Mouse (Mus musculus) stomach, postnatal 0 days (tissue): ENCODE measurements around the gene Phb2. TPM values are rescaled to one million over a fixed set of nuclear protein-coding genes. Genes with fewer than 3 reads are reported as not detected.

Experiments used
- ATAC-seq: fragments of 200-750 bp; cut with Nextera tagmentation; 2 replicates; pipeline ENCODE4 v1.8.0; 2017; ENCODE audit not compliant: low FRiP score, low TSS enrichment
- DNase-seq: peaks from one replicate; pipeline ENCODE4 v3.0.0-alpha.2; 2016; ENCODE audit warnings: low spot score
- H3K27ac ChIP-seq: fragments of 300-500 bp; sonication (generic); replicated peaks from 2 replicates; pipeline ENCODE4 v1.5.1; 2014; ENCODE audit warnings: mild to moderate bottlenecking, control low read depth
- H3K27me3 ChIP-seq: fragments of 300-500 bp; sonication (generic); 2 replicates; pipeline ENCODE4 v1.6.1; 2014; ENCODE audit warnings: low read length; ENCODE audit not compliant: control insufficient read depth, insufficient read depth
- H3K36me3 ChIP-seq: fragments of 300-500 bp; sonication (generic); 2 replicates; pipeline ENCODE4 v1.6.1; 2014; ENCODE audit warnings: low read length, mixed read lengths; ENCODE audit not compliant: control insufficient read depth, insufficient read depth
- H3K4me1 ChIP-seq: fragments of 300-500 bp; sonication (generic); replicated peaks from 2 replicates; pipeline ENCODE4 v1.6.1; 2014; ENCODE audit warnings: antibody characterized with exemption; ENCODE audit not compliant: control insufficient read depth, insufficient read depth
- H3K4me2 ChIP-seq: fragments of 300-500 bp; sonication (generic); replicated peaks from 2 replicates; pipeline ENCODE4 v1.6.1; 2014; ENCODE audit warnings: low read depth, mild to moderate bottlenecking, control low read depth, moderate library complexity
- H3K4me3 ChIP-seq: fragments of 300-500 bp; sonication (generic); 2 replicates; pipeline ENCODE4 v1.5.1; 2014; ENCODE audit warnings: low read depth, low read length, control low read depth
- H3K9ac ChIP-seq: fragments of 300-500 bp; sonication (generic); 2 replicates; pipeline ENCODE4 v1.6.1; 2014; ENCODE audit warnings: mild to moderate bottlenecking, low read length, control low read depth, mixed read lengths
- H3K9me3 ChIP-seq: fragments of 300-500 bp; sonication (generic); 2 replicates; pipeline ENCODE4 v1.6.1; 2016; ENCODE audit warnings: low read length; ENCODE audit not compliant: control insufficient read depth
- CTCF ChIP-seq: IDR thresholded peaks from 2 replicates; pipeline ENCODE4 v1.5.1; 2016; ENCODE audit warnings: antibody characterized with exemption, low read depth, mild to moderate bottlenecking, moderate library complexity
- EP300 ChIP-seq: optimal IDR thresholded peaks from 2 replicates; pipeline ENCODE3; 2016; ENCODE audit warnings: antibody characterized with exemption
- WGBS: fragments of 180-500 bp; shearing (Covaris S2); extraction: QIAGEN DNeasy Blood & Tissue Kit; methylation state at CpG from one replicate; pipeline ENCODE4 v1.1.7; 2014; 5-methylcytosine and 5-hydroxymethylcytosine counted together
- polyA plus RNA-seq: library from polyadenylated mRNA; unstranded; fragments of >200 nt; fragmentation: Nextera tagmentation; extraction: Ambion mirVana; gene quantifications from 2 replicates; pipeline ENCODE4 v1.2.1, GENCODE M21; 2015

Gene Phb2
- polyA plus RNA-seq, 1 experiment from 2014 or later: 230 TPM

GRCm38 (mm10) chr6:124712918-124713317 is 782 bp downstream of the Phb2 start:
- DNase-seq: no peak
- 9% methylated on average over 11 of the region's 11 CpGs for WGBS
- no peak for ATAC-seq
- peak overlapping the region; percentile 94 for H3K9ac ChIP-seq
- peaks cover 16% of the 10 kb centered on the region for H3K36me3 ChIP-seq
- peak overlapping the region; percentile 91 for H3K4me3 ChIP-seq
- H3K27ac ChIP-seq: peak overlapping the region; percentile 92
- peaks cover 3% of the 10 kb centered on the region; the same call in 1 of the 2 replicates for H3K4me1 ChIP-seq
- H3K9me3 ChIP-seq: no peaks in the 10 kb centered on the region
- H3K27me3 ChIP-seq: no peaks in the 10 kb centered on the region
- H3K4me2 ChIP-seq: peak overlapping the region; percentile 98
- TF ChIP-seq EP300 (no peak), CTCF (no peak)

- Histone ChIP-seq H3K27ac (peak overlapping the region; percentile 95), H3K4me1 (peaks cover 3% of the 10 kb centered on the region; the same call in 1 of the 2 replicates)
- DNase-seq: peak; percentile 81
Measured at GRCm38 (mm10) chr6:124716864-124717490, 4.8 kb downstream of the Phb2 start.

GRCm38 (mm10) chr6:124717968-124718367 is 5.8 kb downstream of the Phb2 start:
- Histone ChIP-seq H3K27ac (peak overlapping the region; percentile 95), H3K9me3 (no peaks in the 10 kb centered on the region), H3K4me1 (peaks cover 3% of the 10 kb centered on the region; the same call in 1 of the 2 replicates), H3K4me2 (peak overlapping the region; percentile 55), H3K9ac (peak overlapping the region; percentile 77), H3K36me3 (peaks cover 16% of the 10 kb centered on the region), H3K4me3 (peak overlapping the region; percentile 51), H3K27me3 (no peaks in the 10 kb centered on the region)
- TF ChIP-seq EP300 (no peak), CTCF (no peak)
- DNase-seq: peak; percentile 60
- WGBS: 47% methylated on average over 13 of the region's 13 CpGs
- no peak for ATAC-seq

More at GRCm38 (mm10) chr6:124716864-124717490, 4.8 kb downstream of the Phb2 start:
- peak overlapping the region; percentile 77 for H3K9ac ChIP-seq
- H3K36me3 ChIP-seq: peaks cover 16% of the 10 kb centered on the region
- H3K4me3 ChIP-seq: peak overlapping the region; percentile 51
- 43% methylated on average over 20 of the region's 20 CpGs for WGBS
- H3K9me3 ChIP-seq: no peaks in the 10 kb centered on the region
- no peak for ATAC-seq
- TF ChIP-seq CTCF: peak; percentile 80
- TF ChIP-seq EP300: no peak
- no peaks in the 10 kb centered on the region for H3K27me3 ChIP-seq
- peak overlapping the region; percentile 55 for H3K4me2 ChIP-seq

GRCm38 (mm10) chr6:124718703-124719102 is 6.6 kb downstream of the Phb2 start:
- H3K4me2 ChIP-seq: peak overlapping the region; percentile 61
- peak overlapping the region; percentile 51 for H3K4me3 ChIP-seq
- 53% methylated on average over 14 of the region's 16 CpGs for WGBS
- no peak for TF ChIP-seq EP300
- TF ChIP-seq CTCF: no peak
- 0 out of 2 replicates have a peak, but pooled peaks cover 3% of the 10 kb centered on the region for H3K4me1 ChIP-seq
- H3K36me3 ChIP-seq: peaks cover 16% of the 10 kb centered on the region
- H3K27me3 ChIP-seq: no peaks in the 10 kb centered on the region
- DNase-seq: peak; percentile 97
- no peaks in the 10 kb centered on the region for H3K9me3 ChIP-seq
- ATAC-seq: peak; percentile 91
- peak overlapping the region; percentile 95 for H3K27ac ChIP-seq
- H3K9ac ChIP-seq: peak overlapping the region; percentile 77

- peak; percentile 34 for ATAC-seq
Measured at GRCm38 (mm10) chr6:124719354-124719978, 7.3 kb downstream of the Phb2 start.

More at GRCm38 (mm10) chr6:124719354-124719978, 7.3 kb downstream of the Phb2 start:
- Histone ChIP-seq H3K27ac (peak overlapping the region; percentile 95), H3K4me1 (no peaks in the 10 kb centered on the region), H3K27me3 (no peaks in the 10 kb centered on the region), H3K9ac (peak overlapping the region; percentile 72), H3K36me3 (peaks cover 16% of the 10 kb centered on the region), H3K4me3 (peak overlapping the region; percentile 51), H3K9me3 (no peaks in the 10 kb centered on the region), H3K4me2 (peak overlapping the region; percentile 61)
- DNase-seq: peak; percentile 75
- TF ChIP-seq CTCF (peak; percentile 49), EP300 (no peak)
- 47% methylated on average over 7 of the region's 7 CpGs for WGBS
